Comparison of ENCODE assay signal across 21 mouse cellular contexts in genomic region chr7:13301643-13302042, GRCm38 (mm10). TPM values are rescaled to one million over a fixed set of nuclear protein-coding genes. Genes with fewer than 3 reads are reported as not detected.
DNase-seq lines count a peak whose midpoint lies in the region; ATAC-seq lines count a peak whose summit lies in the region.
"Had no signal": no experiment of that assay in that cellular context is flagged by ENCODE, and none has a peak within 500 bp of the region (broad histone marks: within the 10 kb centered on the region; RNA-seq: fewer than 3 reads in every experiment).

No protein-coding gene starts in this region.

- no peak overlapping the region for H3K4me3 ChIP-seq in embryonic facial prominence, embryonic 13.5 days
- H3K4me3 ChIP-seq in embryonic facial prominence, embryonic 10.5 days, result no peak overlapping the region

- no peak for DNase-seq in embryonic facial prominence, embryonic 10.5 days (ENCODE audit: low spot score)
- peak; percentile 61 for DNase-seq in heart, adult 11 months
- DNase-seq in heart, postnatal 10 days, result no peak
- peak; percentile 23 for DNase-seq in testis, postnatal 10 days (ENCODE audit: low spot score)
- no peak for DNase-seq in testis, postnatal 14 days (ENCODE audit: low spot score)
- DNase-seq: adrenal gland, adult 2 months; adrenal gland, adult 8-10 months; adrenal gland, postnatal 10 days; adrenal gland, postnatal 14 days; adrenal gland, postnatal 25 days; adrenal gland, postnatal 36 days; B cell, adult 2 months; cerebellum, adult 11 months; cerebellum, adult 11-12 months; cerebellum, adult 18-20 months had no signal

- no peak overlapping the region for H3K27ac ChIP-seq in embryonic facial prominence, embryonic 13.5 days
- H3K27ac ChIP-seq in embryonic facial prominence, embryonic 10.5 days (replicated peaks), result no peak overlapping the region

- intact Hi-C loops in heart, postnatal 10 days (cut with DNase I), result no loop called here

- no peaks in the 10 kb centered on the region for H3K4me1 ChIP-seq in embryonic facial prominence, embryonic 13.5 days
- no peaks in the 10 kb centered on the region for H3K4me1 ChIP-seq in embryonic facial prominence, embryonic 10.5 days

- 0 out of 2 replicates have a peak, but pooled peaks have one; percentile 57 for ATAC-seq in embryonic facial prominence, embryonic 13.5 days (ENCODE audit: insufficient number of reproducible peaks, insufficient read depth, low FRiP score, low TSS enrichment, low read depth)
- ATAC-seq: activated CD4-positive, CD25-positive, alpha-beta regulatory T cell, adult 4 months; CD4-positive, CD25-positive, alpha-beta regulatory T cell, adult 4 months; Patski had no signal

- no peaks in the 10 kb centered on the region for H3K9me3 ChIP-seq in embryonic facial prominence, embryonic 13.5 days
- H3K9me3 ChIP-seq in embryonic facial prominence, embryonic 10.5 days, result no peaks in the 10 kb centered on the region
- H3K9me3 ChIP-seq: G1E had no signal

- 94% methylated on average over 1 of the region's 1 CpGs for WGBS in embryonic facial prominence, embryonic 13.5 days
- WGBS in embryonic facial prominence, embryonic 10.5 days, result 93% methylated on average over 1 of the region's 1 CpGs

- no peak overlapping the region for H3K4me2 ChIP-seq in embryonic facial prominence, embryonic 13.5 days

- H3K27me3 ChIP-seq in embryonic facial prominence, embryonic 13.5 days, result no peaks in the 10 kb centered on the region
- H3K27me3 ChIP-seq in embryonic facial prominence, embryonic 10.5 days (replicated peaks; ENCODE audit: low read depth, poor library complexity, severe bottlenecking), result no peaks in the 10 kb centered on the region
- H3K27me3 ChIP-seq: CH12.LX, Patski had no signal

- no peak overlapping the region for H3K9ac ChIP-seq in embryonic facial prominence, embryonic 13.5 days

- peaks cover 95% of the 10 kb centered on the region for H3K36me3 ChIP-seq in embryonic facial prominence, embryonic 13.5 days
- peaks cover 100% of the 10 kb centered on the region for H3K36me3 ChIP-seq in embryonic facial prominence, embryonic 10.5 days (replicated peaks)

RNA-seq across cellular contexts. Expression of gene Pla2g4c, which starts 22.8 kb away (rescaled TPM):
- polyA plus RNA-seq in embryonic facial prominence, embryonic 13.5 days (2015; fragmentation: Nextera tagmentation; extraction: Ambion mirVana), result 1.1 and 1.8 TPM in 2 replicates
- 1.8 and 1.9 TPM in 2 replicates for polyA plus RNA-seq in embryonic facial prominence, embryonic 10.5 days (2016; fragmentation: Nextera tagmentation; extraction: Ambion mirVana)
- under 1 TPM; 0.17 to 0.32 TPM for total RNA-seq in heart, postnatal 10 days (2021)

RNA-seq across cellular contexts. Expression of gene Zswim9, which starts 23.1 kb away (rescaled TPM):
- 12.6 and 12.9 TPM in 2 replicates for polyA plus RNA-seq in embryonic facial prominence, embryonic 13.5 days (2015; fragmentation: Nextera tagmentation; extraction: Ambion mirVana)
- 9.4 and 12.6 TPM in 2 replicates for polyA plus RNA-seq in embryonic facial prominence, embryonic 10.5 days (2016; fragmentation: Nextera tagmentation; extraction: Ambion mirVana)
- total RNA-seq in heart, postnatal 10 days (2021), result 1 to 10 TPM; 6.6 to 7.4 TPM

RNA-seq across cellular contexts. Expression of gene Lig1, which starts 24.6 kb away (rescaled TPM):
- polyA plus RNA-seq in embryonic facial prominence, embryonic 13.5 days (2015; fragmentation: Nextera tagmentation; extraction: Ambion mirVana), result 121 and 134 TPM in 2 replicates
- polyA plus RNA-seq in embryonic facial prominence, embryonic 10.5 days (2016; fragmentation: Nextera tagmentation; extraction: Ambion mirVana), result 160 and 162 TPM in 2 replicates
- total RNA-seq in heart, postnatal 10 days (2021), result 10 to 100 TPM; 14.4 to 16.0 TPM

Comparison
In these comparisons a context has a peak if more than half of its experiments do, and no peak if none do; other contexts are left out.
1. DNase-seq: peak in heart, adult 11 months (single experiment) and testis, postnatal 10 days (single experiment); none in embryonic facial prominence, embryonic 10.5 days (single experiment), heart, postnatal 10 days (0 of 2) and testis, postnatal 14 days (single experiment).